Mouse (Mus musculus): ENCODE measurements around the gene A630095N17Rik.

A630095N17Rik gene

GRCm38 (mm10) chr1:75231664-75232152 is at the start of gene A630095N17Rik:
TSS of gene A630095N17Rik (minus strand) at chr1:75232102.
- no peak for DNase-seq (ENCODE audit: low spot score)

- no peak for DNase-seq (ENCODE audit: low spot score)
These were observed 46.3 kb upstream of the A630095N17Rik start, which contains the start of gene Resp18 for GRCm38 (mm10) chr1:75278228-75278627. TSS of gene Resp18 (minus strand) at chr1:75278415.

- peak; percentile 47 for DNase-seq (ENCODE audit: low spot score)
These were observed 45.6 kb upstream of the A630095N17Rik start for GRCm38 (mm10) chr1:75277195-75278188.

GRCm38 (mm10) chr1:75264091-75264880 is 32.4 kb upstream of the A630095N17Rik start, which contains the start of gene Ptprn:
TSS of gene Ptprn (minus strand) at chr1:75264502.
- DNase-seq (ENCODE audit: low spot score) = no peak

- peak; percentile 65 for DNase-seq (ENCODE audit: low spot score)
These were observed 31.4 kb upstream of the A630095N17Rik start for GRCm38 (mm10) chr1:75262969-75263951.

GRCm38 (mm10) chr1:75261278-75261677 is 29.4 kb upstream of the A630095N17Rik start:
- no peak for DNase-seq (ENCODE audit: low spot score)

- no peak for DNase-seq (ENCODE audit: low spot score)
These were observed 23.7 kb upstream of the A630095N17Rik start for GRCm38 (mm10) chr1:75255516-75256046.

- no peak for DNase-seq (ENCODE audit: low spot score)
These were observed 22.7 kb upstream of the A630095N17Rik start for GRCm38 (mm10) chr1:75254625-75255013.

- DNase-seq (ENCODE audit: low spot score) = peak; percentile 82
These were observed 22.1 kb upstream of the A630095N17Rik start for GRCm38 (mm10) chr1:75253849-75254624.

- no peak for DNase-seq (ENCODE audit: low spot score)
These were observed 21.1 kb upstream of the A630095N17Rik start for GRCm38 (mm10) chr1:75253029-75253428.

- no peak for DNase-seq (ENCODE audit: low spot score)
These were observed 20.4 kb upstream of the A630095N17Rik start for GRCm38 (mm10) chr1:75252308-75252707.

GRCm38 (mm10) chr1:75251112-75251970 is 19.4 kb upstream of the A630095N17Rik start:
- DNase-seq (ENCODE audit: low spot score) = peak; percentile 70

- DNase-seq (ENCODE audit: low spot score) = no peak
These were observed 18.6 kb upstream of the A630095N17Rik start for GRCm38 (mm10) chr1:75250498-75250897.

GRCm38 (mm10) chr1:75248041-75248772 is 16.3 kb upstream of the A630095N17Rik start:
- no peak for DNase-seq (ENCODE audit: low spot score)

- no peak for DNase-seq (ENCODE audit: low spot score)
These were observed 15.4 kb upstream of the A630095N17Rik start for GRCm38 (mm10) chr1:75247071-75247930.

GRCm38 (mm10) chr1:75244836-75245235 is 12.9 kb upstream of the A630095N17Rik start:
- DNase-seq (ENCODE audit: low spot score) = no peak

GRCm38 (mm10) chr1:75244175-75244826 is 12.4 kb upstream of the A630095N17Rik start:
- DNase-seq (ENCODE audit: low spot score) = no peak

Data from ovary, postnatal 14 days (tissue).